Mouse (Mus musculus): ENCODE results near the gene Car11.
A peak's percentile ranks its signal among the peaks of the same experiment; 100 is the strongest.

DNA sequence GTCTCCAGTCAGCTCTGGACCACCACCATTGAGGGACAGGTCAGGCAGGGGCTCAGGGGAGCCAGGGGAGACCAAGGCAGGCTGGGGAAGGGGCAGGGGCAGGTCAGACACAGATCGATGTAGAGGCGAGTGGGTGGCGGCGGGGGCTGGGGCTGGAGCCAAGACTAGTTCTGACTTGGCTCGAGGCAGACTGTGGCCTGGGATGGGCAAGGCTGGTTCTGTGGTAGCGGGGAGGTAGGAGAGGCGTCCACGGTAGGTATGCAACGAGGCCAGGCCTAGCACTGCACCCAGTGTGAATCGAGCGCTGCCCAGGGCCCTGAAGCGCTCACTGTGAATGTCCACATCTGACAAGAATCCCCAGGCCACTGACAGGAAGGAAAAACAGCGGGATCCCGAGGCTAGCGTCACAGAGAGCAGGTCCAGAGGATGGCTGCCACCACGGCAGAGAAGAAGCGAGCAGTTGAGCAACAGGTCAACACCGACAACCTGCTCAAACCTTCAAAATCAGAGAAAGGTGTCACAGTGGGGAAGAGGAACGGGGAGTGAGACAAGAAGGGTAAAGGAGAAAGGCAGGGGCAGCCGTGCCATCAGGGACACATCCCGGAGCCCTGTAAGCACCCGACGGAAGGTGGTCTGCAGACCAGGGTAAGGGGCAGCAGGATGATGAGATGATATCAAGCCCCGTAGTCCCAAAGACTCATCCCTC lies 11.8 kb downstream of the Car11 start:
- TF ChIP-seq POLR2A (IDR thresholded peaks at IDR 0.05; ENCODE audit: insufficient read depth, low read depth, low read length), result 0 out of 2 replicates have a peak, but pooled peaks have one; percentile 25
- no peak for TF ChIP-seq CTCF (IDR thresholded peaks at IDR 0.05; ENCODE audit: insufficient read depth, low read depth, low read length)
